Mouse (Mus musculus): ENCODE results near the gene Galnt10.

DNA sequence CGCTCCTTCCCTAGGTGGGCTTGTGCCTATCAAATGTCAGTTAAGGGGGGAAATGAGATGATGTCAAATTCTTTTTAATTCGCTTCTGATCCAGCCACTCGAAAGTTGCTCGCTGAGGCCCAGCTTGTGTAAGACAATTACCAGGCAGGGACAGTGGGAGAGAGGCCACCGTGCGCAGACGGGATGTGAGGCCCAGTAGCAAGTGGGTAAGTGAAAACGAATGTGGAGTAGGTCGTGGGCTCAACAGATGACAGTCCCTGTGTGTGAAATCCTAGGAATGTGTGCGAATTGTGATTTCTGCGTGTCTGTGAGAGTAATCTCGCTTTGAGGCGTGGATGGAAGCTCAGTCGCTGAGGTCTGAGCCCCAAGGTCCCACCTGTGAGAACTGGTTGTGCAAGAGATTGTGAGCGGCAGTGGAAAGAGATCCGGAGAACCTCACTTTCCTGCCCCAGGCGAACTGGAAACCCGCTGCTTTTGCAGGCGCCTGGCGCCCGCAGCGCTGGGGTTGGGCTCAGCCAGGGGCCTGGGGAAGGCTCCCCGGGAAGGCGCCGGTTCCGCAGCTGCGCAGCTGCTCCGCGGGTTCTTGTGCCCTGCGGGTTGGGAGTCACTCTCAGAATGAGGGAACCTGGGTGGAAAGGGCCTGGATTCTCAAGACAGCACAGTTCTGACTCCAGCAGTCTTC, 188.2 kb downstream of the Galnt10 start:
- TF ChIP-seq GATA1 (IDR thresholded peaks at IDR 0.05; ENCODE audit: low read length): no peak
- no peak for TF ChIP-seq TAL1 (IDR thresholded peaks at IDR 0.05; ENCODE audit: low read length)

All from erythroblast, embryonic 14.5 days (primary cell).